Mouse (Mus musculus) urinary bladder, postnatal 4 days (tissue): ENCODE measurements at regions not wholly inside any gene's neighbourhood (a gene's known extent, or its start where the extent isn't known, plus 50 kb on each side); places are given as distances from the start of the nearest gene placed in this dataset.
"Not testable (repeated sequence)": the region's sequence is repeated elsewhere in the genome, so short reads cannot be mapped to it uniquely, and the experiment has no call there.

Experiments used
- DNase-seq, 2 experiments: peaks; one replicate each; pipeline ENCODE4 v3.0.0; 2021 to 2022; ENCODE audit warnings: low spot score in 2 of 2

- DNase-seq: no peak
Measured at GRCm38 (mm10) chr6:24384193-24384888, 130.5 kb downstream of the Iqub start.

GRCm38 (mm10) chr6:24379859-24380258, 135.0 kb downstream of the Iqub start:
- DNase-seq: no peak

GRCm38 (mm10) chr6:24376728-24377127, 138.1 kb downstream of the Iqub start:
- DNase-seq: no peak

GRCm38 (mm10) chr6:24373161-24373560, 141.7 kb downstream of the Iqub start:
- no peak for DNase-seq

- DNase-seq: no peak
Measured at GRCm38 (mm10) chr6:24371680-24372079, 143.2 kb downstream of the Iqub start.

GRCm38 (mm10) chr6:24350882-24351281, 164.0 kb downstream of the Iqub start:
- DNase-seq: no peak

GRCm38 (mm10) chr6:24348481-24349062, 166.3 kb downstream of the Iqub start:
- DNase-seq: no peak

GRCm38 (mm10) chr6:24347745-24348480, 167.0 kb downstream of the Iqub start:
- peak; percentile 24 to 59 for DNase-seq

- no peak for DNase-seq
Measured at GRCm38 (mm10) chr6:24342471-24342870, 172.4 kb downstream of the Iqub start.

GRCm38 (mm10) chr6:24342056-24342455, 172.8 kb downstream of the Iqub start:
- no peak for DNase-seq

- DNase-seq: not testable (repeated sequence)
Measured at GRCm38 (mm10) chr6:24340107-24340506, 172.2 kb upstream of the Slc13a1 start.

- DNase-seq: no peak
Measured at GRCm38 (mm10) chr6:24325215-24325614, 157.3 kb upstream of the Slc13a1 start.

GRCm38 (mm10) chr6:24324718-24325117, 156.8 kb upstream of the Slc13a1 start:
- DNase-seq: no peak

- DNase-seq: no peak
Measured at GRCm38 (mm10) chr6:24322371-24322770, 154.5 kb upstream of the Slc13a1 start.

- no peak for DNase-seq
Measured at GRCm38 (mm10) chr6:24318862-24319261, 151.0 kb upstream of the Slc13a1 start.

GRCm38 (mm10) chr6:24310675-24311074, 142.8 kb upstream of the Slc13a1 start:
- no peak for DNase-seq

GRCm38 (mm10) chr6:24309810-24310209, 141.9 kb upstream of the Slc13a1 start:
- DNase-seq: no peak

- no peak for DNase-seq
Measured at GRCm38 (mm10) chr6:24301681-24302080, 133.8 kb upstream of the Slc13a1 start.

GRCm38 (mm10) chr6:24301146-24301545, 133.3 kb upstream of the Slc13a1 start:
- DNase-seq: no peak

- DNase-seq: no peak
Measured at GRCm38 (mm10) chr6:24298562-24299212, 130.8 kb upstream of the Slc13a1 start.

- DNase-seq: not testable (repeated sequence)
Measured at GRCm38 (mm10) chr6:24288757-24289156, 120.9 kb upstream of the Slc13a1 start.

GRCm38 (mm10) chr6:24272821-24273220, 104.9 kb upstream of the Slc13a1 start:
- no peak for DNase-seq
